Mouse (Mus musculus): ENCODE measurements around the gene Lamtor2. TPM values are rescaled to one million over a fixed set of nuclear protein-coding genes. Genes with fewer than 3 reads are reported as not detected.
"Not testable (repeated sequence)": the region's sequence is repeated elsewhere in the genome, so short reads cannot be mapped to it uniquely, and the experiment has no call there.

The Lamtor2 gene
- polyA plus RNA-seq, 1 experiment from 2014 or later = 183 TPM

DNA sequence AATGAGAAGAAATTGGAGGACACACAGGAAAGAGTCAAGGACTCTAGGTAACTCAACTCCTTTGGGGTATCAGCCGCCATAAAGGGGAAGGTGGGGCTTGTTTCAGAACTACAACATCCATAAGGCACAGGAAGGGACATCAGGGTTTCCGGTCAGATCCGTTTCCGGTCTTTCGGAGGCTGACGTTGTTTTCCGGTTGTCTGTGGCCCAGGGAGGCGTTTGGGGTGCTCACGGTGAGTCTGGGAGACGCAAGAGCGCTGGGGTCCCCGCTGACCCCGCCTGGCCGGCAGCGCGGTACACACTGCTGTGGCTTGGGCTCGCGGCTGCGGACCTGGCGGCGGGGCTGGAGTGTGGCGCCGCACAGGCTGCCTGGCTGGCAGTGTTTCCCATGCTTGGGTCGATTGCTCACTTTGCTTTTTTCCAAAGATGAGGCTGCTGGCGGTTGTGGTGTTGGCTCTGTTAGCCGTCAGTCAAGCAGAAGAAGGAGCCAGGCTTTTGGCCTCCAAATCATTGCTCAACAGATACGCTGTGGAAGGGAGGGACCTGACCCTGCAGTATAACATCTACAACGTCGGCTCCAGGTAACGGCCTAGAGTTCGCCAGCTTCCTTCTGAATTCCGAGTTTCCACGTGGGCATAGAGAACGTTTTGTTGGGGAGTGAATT is 26.7 kb upstream of the Lamtor2 start:
- WGBS = under 1% methylated on average over 34 of the region's 34 CpGs
- peak; percentile 80 for ATAC-seq (ENCODE audit: insufficient number of reproducible peaks, low FRiP score, low TSS enrichment, low read depth)
- peak overlapping the region; percentile 90 for H3K4me3 ChIP-seq (replicated peaks)
- H3K4me1 ChIP-seq = peaks cover 20% of the 10 kb centered on the region
- H3K27me3 ChIP-seq = no peaks in the 10 kb centered on the region
- no peaks in the 10 kb centered on the region for H3K9me3 ChIP-seq (replicated peaks)
- H3K27ac ChIP-seq (replicated peaks) = peak overlapping the region; percentile 61; the same call in 1 of the 2 replicates
- H3K36me3 ChIP-seq = peaks cover 16% of the 10 kb centered on the region; the same call in 1 of the 2 replicates
- peak overlapping the region; percentile 68 for H3K4me2 ChIP-seq (replicated peaks)
- H3K9ac ChIP-seq = peak overlapping the region; percentile 97

DNA sequence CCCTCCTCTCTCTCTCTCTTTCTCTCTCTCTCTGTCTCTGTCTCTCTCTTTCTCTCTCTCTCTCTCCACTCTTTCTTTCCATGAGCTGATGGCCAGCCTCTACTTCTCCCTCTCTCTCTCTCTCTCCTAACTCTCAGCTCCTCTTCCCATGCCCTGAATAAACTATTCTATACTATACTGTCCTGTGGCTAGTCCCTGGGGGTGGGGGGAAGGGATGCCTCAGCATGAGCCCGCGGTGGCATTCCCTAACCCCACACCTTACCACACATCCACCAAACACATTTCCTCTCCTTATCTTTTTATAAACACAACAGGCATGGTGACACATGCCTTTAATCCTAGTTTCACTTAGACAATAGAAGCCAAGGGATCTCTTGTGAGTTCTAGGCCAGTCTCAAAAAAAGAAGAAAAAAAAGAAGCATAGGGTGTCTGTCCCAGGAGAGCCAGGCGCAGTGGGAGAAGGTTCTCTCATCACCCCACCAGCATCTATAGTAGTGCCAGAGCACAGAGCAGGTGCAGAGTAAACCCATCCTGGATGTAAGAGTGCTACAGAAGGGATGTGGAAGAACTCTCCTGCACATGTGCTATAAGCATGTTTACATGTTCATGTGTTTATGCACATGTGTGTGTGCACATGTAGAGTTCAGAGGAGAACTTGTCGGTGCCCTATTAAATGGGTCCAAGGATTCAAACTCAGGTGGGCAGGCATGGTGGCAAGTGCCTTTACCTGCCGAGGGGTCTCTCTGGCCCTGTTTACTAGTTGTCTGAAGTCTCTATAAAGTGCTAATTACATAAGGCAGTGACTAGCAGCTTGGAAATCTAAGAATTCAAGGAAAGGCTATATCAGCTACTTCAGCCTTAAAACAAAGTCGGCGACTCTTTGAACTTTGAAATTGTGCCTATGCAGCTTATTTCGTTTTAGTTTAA is 25.9 kb upstream of the Lamtor2 start:
- no peak overlapping the region for H3K27ac ChIP-seq (replicated peaks)
- WGBS = 48% methylated on average over 8 of the region's 8 CpGs
- no peaks in the 10 kb centered on the region for H3K9me3 ChIP-seq (replicated peaks)
- no peak overlapping the region for H3K9ac ChIP-seq
- H3K36me3 ChIP-seq = peaks cover 12% of the 10 kb centered on the region; the same call in 1 of the 2 replicates
- peaks cover 20% of the 10 kb centered on the region for H3K4me1 ChIP-seq
- peak overlapping the region; percentile 90 for H3K4me3 ChIP-seq (replicated peaks)
- peak overlapping the region; percentile 68 for H3K4me2 ChIP-seq (replicated peaks)
- ATAC-seq (ENCODE audit: insufficient number of reproducible peaks, low FRiP score, low TSS enrichment, low read depth) = no peak
- H3K27me3 ChIP-seq = no peaks in the 10 kb centered on the region

DNA sequence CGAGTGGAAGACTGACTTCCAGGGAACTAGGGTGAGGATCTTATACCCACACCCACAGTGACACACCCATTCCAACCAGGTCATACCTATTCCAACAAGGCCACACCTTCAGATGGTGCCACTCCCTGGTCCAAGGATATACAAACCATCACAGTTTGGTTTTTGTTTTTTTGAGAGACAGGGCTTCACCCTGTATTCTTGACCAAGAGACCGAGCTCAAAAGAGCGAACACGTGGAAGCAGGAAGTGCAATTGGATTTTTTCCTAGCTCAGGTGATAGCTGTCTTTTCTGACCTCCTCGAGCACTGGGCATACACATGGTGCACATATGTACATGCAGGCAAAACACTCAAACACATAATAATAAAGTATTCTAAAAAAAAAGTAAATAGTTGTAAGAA is 25.0 kb upstream of the Lamtor2 start:
- 77% methylated on average over 5 of the region's 5 CpGs for WGBS
- H3K27ac ChIP-seq (replicated peaks); H3K27me3 ChIP-seq; H3K4me2 ChIP-seq (replicated peaks); H3K36me3 ChIP-seq; H3K9ac ChIP-seq; ATAC-seq (ENCODE audit: insufficient number of reproducible peaks, low FRiP score, low TSS enrichment, low read depth); H3K9me3 ChIP-seq (replicated peaks); H3K4me3 ChIP-seq (replicated peaks): not testable (repeated sequence)
- peaks cover 18% of the 10 kb centered on the region for H3K4me1 ChIP-seq

DNA sequence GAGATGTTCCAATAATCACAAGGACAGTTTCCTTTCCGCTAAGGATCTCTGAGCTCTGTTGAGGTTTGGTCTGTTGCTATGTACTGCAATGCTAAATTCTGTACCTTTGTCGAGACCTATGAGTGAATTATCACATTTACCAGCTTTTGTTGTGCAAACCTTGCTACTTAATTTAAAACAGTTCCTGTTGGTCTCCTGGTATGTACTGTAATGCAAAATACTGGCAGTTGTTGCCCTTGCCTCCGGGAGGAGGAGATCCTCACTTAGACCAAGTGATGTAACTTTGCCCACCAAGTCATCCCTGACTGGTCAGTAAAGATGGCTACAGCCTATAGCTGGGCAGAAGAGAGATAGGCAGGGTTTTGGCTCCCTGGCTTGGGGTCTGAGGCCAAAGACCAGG is 22.7 kb upstream of the Lamtor2 start, which contains the start of gene Ssr2:
Gene Ssr2, plus strand, starts transcription at position 337 of the 400 bp plus-strand sequence.
- 79% methylated on average over 3 of the region's 3 CpGs for WGBS
- H3K4me3 ChIP-seq (replicated peaks) = no peak within 1 kb of the TSS
- H3K9me3 ChIP-seq (replicated peaks) = no peaks in the 10 kb centered on the region
- H3K4me2 ChIP-seq (replicated peaks) = no peak within 1 kb of the TSS
- no peak for ATAC-seq (ENCODE audit: insufficient number of reproducible peaks, low FRiP score, low TSS enrichment, low read depth)
- H3K36me3 ChIP-seq = no peaks in the 10 kb centered on the region
- H3K27ac ChIP-seq (replicated peaks) = no peak within 1 kb of the TSS
- peaks cover 12% of the 10 kb centered on the region for H3K4me1 ChIP-seq
- H3K27me3 ChIP-seq = no peaks in the 10 kb centered on the region
- H3K9ac ChIP-seq = no peak within 1 kb of the TSS

DNA sequence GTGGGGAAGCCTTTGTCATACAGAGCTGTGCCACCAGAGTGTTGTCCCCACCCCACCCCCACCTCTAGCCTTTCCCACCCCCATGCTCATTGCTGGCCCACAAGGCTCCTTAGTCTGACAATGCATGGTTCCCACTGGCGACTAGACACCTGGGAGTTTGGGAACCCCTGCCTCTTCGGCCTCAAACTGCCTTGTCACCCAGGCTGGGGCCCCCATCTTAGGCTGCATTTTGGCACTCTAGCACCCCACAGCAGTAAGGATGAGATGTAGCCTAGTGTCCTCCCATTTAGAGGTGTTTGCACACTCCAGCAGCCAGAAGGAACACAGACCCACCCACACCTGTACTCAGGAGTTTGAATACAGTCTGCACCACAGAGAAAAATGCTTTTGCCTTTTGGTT is 20.9 kb upstream of the Lamtor2 start:
- ATAC-seq (ENCODE audit: insufficient number of reproducible peaks, low FRiP score, low TSS enrichment, low read depth) = no peak
- Histone ChIP-seq H3K27ac (replicated peaks) (no peak overlapping the region), H3K36me3 (peaks cover 17% of the 10 kb centered on the region), H3K4me1 (peaks cover under 1% of the 10 kb centered on the region; the same call in 1 of the 2 replicates), H3K4me3 (replicated peaks) (no peak overlapping the region), H3K9me3 (replicated peaks) (no peaks in the 10 kb centered on the region), H3K27me3 (no peaks in the 10 kb centered on the region), H3K9ac (no peak overlapping the region), H3K4me2 (replicated peaks) (no peak overlapping the region)
- 74% methylated on average over 2 of the region's 2 CpGs for WGBS

DNA sequence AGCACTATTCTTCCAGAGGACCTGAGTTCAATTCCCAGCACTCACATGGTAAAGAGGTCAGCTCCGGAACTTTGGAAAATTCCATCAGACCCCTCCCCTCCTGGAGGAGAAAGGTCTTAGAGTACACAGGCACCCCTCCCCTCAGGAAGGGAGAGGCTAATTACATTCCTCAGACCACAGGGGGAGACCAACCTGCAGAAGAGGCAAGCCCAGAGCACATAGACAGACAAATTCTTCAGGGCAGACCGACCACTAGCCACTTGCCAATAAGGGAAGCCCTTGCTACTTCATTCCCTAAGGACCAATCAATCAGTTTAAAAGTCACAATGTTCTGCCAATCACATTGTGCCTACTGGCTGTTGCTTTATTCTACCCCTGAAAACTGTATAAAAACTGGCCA is 20.0 kb upstream of the Lamtor2 start:
- WGBS = 75% methylated on average over 2 of the region's 2 CpGs
- Histone ChIP-seq H3K27ac (replicated peaks) (no peak overlapping the region), H3K4me3 (replicated peaks) (no peak overlapping the region), H3K36me3 (peaks cover 27% of the 10 kb centered on the region), H3K9ac (no peak overlapping the region), H3K27me3 (no peaks in the 10 kb centered on the region), H3K4me1 (no peaks in the 10 kb centered on the region), H3K9me3 (replicated peaks) (no peaks in the 10 kb centered on the region), H3K4me2 (replicated peaks) (no peak overlapping the region)
- ATAC-seq (ENCODE audit: insufficient number of reproducible peaks, low FRiP score, low TSS enrichment, low read depth) = no peak

DNA sequence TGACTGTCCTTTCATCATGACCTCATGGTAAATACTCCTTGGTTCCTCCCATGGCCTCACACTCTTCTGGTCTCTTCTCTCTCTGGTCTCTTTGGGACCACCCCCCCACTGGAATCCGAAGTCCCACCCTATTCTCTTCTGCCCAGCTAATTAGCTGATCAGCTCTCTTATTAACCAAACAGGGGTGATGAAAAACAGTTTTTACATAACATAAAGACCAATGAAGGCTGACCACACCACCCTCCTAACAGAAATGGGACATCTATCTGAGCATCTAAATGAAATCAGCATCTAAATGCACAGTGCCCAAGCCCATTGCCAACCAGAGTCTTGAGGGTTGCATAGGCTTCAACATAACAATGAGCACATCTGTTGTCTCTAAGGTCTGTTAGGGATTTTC is 19.0 kb upstream of the Lamtor2 start:
- Histone ChIP-seq H3K27me3 (no peaks in the 10 kb centered on the region), H3K36me3 (peaks cover 36% of the 10 kb centered on the region), H3K4me1 (no peaks in the 10 kb centered on the region), H3K9me3 (replicated peaks) (no peaks in the 10 kb centered on the region), H3K27ac (replicated peaks) (no peak overlapping the region), H3K4me3 (replicated peaks) (no peak overlapping the region), H3K9ac (no peak overlapping the region), H3K4me2 (replicated peaks) (no peak overlapping the region)
- ATAC-seq (ENCODE audit: insufficient number of reproducible peaks, low FRiP score, low TSS enrichment, low read depth) = no peak
- WGBS = 84% methylated on average over 1 of the region's 1 CpGs

DNA sequence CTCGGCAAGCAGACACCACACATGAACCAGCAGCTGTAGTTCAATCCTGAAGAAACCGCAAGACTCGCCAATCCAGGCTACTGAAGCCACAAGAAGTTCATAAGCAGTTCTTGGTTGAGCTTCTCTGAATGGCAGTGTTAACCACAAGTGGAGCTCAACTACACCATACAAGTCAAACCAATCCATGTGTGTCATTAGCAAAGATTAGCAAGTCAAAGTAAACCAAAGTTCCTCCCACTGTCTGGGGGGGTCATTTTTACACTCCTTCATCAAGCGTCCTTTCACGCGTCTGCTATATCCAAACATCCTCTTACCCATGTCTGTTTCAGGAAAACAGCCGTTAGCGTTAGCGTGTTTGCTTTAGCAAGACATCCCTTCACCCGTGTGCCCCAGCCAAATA is 17.5 kb upstream of the Lamtor2 start:
- Histone ChIP-seq H3K9me3 (replicated peaks) (no peaks in the 10 kb centered on the region), H3K4me1 (no peaks in the 10 kb centered on the region), H3K4me3 (replicated peaks) (no peak overlapping the region), H3K36me3 (peaks cover 52% of the 10 kb centered on the region), H3K27ac (replicated peaks) (no peak overlapping the region), H3K4me2 (replicated peaks) (no peak overlapping the region), H3K27me3 (no peaks in the 10 kb centered on the region), H3K9ac (no peak overlapping the region)
- no peak for ATAC-seq (ENCODE audit: insufficient number of reproducible peaks, low FRiP score, low TSS enrichment, low read depth)
- 91% methylated on average over 10 of the region's 10 CpGs for WGBS

DNA sequence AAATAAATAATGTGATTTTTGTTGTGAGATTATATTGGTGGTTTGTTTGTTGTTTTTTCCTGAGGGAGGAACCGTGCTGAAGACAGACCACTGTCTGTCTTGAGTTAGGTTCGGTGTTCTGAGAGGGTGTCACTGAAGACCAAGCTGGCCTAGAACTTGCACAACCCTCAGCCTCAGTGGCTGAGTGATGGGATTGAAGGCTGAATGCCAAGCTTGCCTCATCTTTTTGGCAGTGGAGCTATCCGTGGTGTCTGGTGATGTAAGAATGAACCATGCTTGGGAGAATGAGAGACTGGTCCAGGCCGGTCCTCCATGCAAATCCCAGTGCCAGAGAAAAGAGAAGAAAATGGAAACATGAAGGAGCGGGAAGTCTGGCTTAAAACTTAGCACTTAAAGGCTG is 16.8 kb upstream of the Lamtor2 start:
- H3K9ac ChIP-seq = no peak overlapping the region
- H3K4me2 ChIP-seq (replicated peaks) = no peak overlapping the region
- H3K9me3 ChIP-seq (replicated peaks) = no peaks in the 10 kb centered on the region
- H3K4me1 ChIP-seq = no peaks in the 10 kb centered on the region
- no peak for ATAC-seq (ENCODE audit: insufficient number of reproducible peaks, low FRiP score, low TSS enrichment, low read depth)
- no peak overlapping the region for H3K4me3 ChIP-seq (replicated peaks)
- peaks cover 58% of the 10 kb centered on the region for H3K36me3 ChIP-seq
- no peak overlapping the region for H3K27ac ChIP-seq (replicated peaks)
- 86% methylated on average over 5 of the region's 5 CpGs for WGBS
- no peaks in the 10 kb centered on the region for H3K27me3 ChIP-seq

DNA sequence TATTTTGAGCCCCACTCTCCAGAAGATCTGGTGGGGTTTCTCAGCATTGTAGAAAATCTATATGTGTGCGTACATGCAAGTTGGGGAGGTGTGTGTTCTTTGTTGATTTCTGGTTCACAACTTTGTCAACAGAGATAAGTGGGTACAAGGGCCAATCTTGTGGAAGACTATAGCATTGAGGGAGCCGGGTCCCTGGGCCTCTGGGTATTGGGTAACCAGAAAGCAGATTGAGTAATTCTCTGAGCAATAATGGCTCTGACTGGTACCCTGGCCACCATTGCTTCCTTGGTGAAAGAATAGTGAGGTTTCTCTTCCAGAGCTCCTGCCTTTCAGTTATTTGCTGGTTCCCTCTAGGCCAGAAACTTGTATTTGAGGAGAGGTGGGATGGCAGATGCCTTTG is 16.2 kb upstream of the Lamtor2 start:
- H3K4me2 ChIP-seq (replicated peaks) = no peak overlapping the region
- no peaks in the 10 kb centered on the region for H3K9me3 ChIP-seq (replicated peaks)
- H3K9ac ChIP-seq = no peak overlapping the region
- H3K4me3 ChIP-seq (replicated peaks) = no peak overlapping the region
- no peaks in the 10 kb centered on the region for H3K27me3 ChIP-seq
- 95% methylated on average over 2 of the region's 2 CpGs for WGBS
- peaks cover 64% of the 10 kb centered on the region for H3K36me3 ChIP-seq
- H3K4me1 ChIP-seq = no peaks in the 10 kb centered on the region
- ATAC-seq (ENCODE audit: insufficient number of reproducible peaks, low FRiP score, low TSS enrichment, low read depth) = no peak
- no peak overlapping the region for H3K27ac ChIP-seq (replicated peaks)

DNA sequence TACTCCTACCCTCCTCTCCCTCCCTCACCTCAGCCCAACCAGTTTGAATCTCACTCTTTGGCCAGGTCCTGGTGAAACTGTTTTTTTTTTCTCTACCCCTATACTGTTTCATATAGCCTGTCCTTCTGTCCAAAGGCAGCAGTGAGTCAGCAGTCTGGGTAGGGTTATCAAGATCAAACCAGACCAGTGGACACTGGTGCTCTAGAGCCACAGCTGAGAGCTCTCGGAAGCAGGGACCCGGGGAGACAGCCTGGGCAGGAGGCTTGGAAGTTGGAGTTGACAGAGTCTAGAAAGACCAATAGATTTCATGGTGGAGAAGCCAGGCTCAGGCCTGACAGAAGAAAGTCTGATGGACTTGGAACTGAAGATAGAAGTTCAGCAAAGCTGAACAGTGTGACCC is 15.7 kb upstream of the Lamtor2 start:
- 97% methylated on average over 2 of the region's 2 CpGs for WGBS
- Histone ChIP-seq H3K4me1 (no peaks in the 10 kb centered on the region), H3K9me3 (replicated peaks) (no peaks in the 10 kb centered on the region), H3K9ac (no peak overlapping the region), H3K4me2 (replicated peaks) (no peak overlapping the region), H3K27ac (replicated peaks) (no peak overlapping the region), H3K4me3 (replicated peaks) (no peak overlapping the region), H3K36me3 (peaks cover 69% of the 10 kb centered on the region), H3K27me3 (no peaks in the 10 kb centered on the region)
- no peak for ATAC-seq (ENCODE audit: insufficient number of reproducible peaks, low FRiP score, low TSS enrichment, low read depth)
